Mouse (Mus musculus): Measurements from ENCODE around the gene Adar. TPM values are rescaled to one million over a fixed set of nuclear protein-coding genes. Genes with fewer than 3 reads are reported as not detected.
A peak's percentile ranks its signal among the peaks of the same experiment; 100 is the strongest.

The Adar gene
- polyA plus RNA-seq, 1 experiment from 2014 or later = 45.0 TPM

DNA sequence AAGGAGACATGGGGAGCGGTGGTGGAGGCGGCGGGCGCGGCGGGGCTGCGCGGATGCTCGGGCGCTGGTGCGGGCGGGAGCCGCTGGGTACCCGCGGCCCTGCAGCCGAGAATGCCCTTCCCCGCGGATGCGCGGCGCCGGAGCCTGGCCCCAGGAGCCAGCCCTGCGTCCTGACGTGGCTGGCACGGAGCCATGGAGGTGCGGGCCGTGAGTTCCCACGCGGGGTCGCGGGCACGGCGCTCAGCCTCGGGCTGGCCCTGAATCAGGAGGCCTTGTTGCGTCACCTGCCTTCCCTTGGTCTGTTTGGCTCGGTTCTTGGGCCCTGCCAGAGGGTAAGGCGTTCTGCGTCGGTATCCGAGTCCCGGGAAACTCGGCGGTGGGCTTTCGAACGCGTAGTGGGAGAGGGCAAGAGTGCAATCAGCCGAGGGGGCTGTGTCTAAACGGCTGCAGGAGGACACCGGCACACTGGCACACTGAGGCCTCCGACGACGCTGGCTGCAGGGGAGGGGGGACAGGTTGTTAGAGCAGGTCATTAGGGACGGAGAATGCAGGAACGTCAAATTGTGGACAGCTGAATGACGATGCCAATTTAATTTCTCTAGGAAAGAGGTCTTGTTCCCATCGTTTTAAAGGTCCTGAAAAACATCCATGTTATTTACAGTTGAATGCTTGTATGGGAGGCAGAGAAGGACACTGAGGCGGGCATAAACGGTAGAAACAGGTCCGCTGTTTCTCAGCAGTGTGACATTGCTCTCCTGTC lies 565 bp downstream of the Adar start:
- H3K79me2 ChIP-seq (ENCODE audit: inconsistent target) = peaks cover 36% of the 10 kb centered on the region; the same call in 1 of the 2 replicates
- H3K27ac ChIP-seq = no peak overlapping the region
- 7% methylated on average over 55 of the region's 59 CpGs for WGBS (ENCODE audit: missing documents)
- no peaks in the 10 kb centered on the region for H3K36me3 ChIP-seq (ENCODE audit: inconsistent target)
- H3K4me3 ChIP-seq (ENCODE audit: inconsistent target) = peak overlapping the region; percentile 45

DNA sequence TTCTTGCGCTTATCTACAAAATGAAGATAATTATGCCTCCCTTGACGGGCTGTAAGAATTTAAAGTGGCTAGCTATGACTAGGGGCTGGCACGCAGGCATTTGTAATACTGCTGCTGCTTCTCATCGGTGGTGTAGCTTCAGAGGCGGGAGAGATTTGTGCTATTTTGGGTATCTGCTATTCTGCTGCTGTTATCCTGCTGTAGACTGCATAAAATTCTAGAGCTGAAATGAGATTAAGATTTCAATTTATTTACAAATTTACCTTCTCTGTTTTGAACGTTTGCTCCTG lies 1.1 kb downstream of the Adar start:
- 92% methylated on average over 6 of the region's 6 CpGs for WGBS (ENCODE audit: missing documents)
- peaks cover 42% of the 10 kb centered on the region; the same call in 1 of the 2 replicates for H3K79me2 ChIP-seq (ENCODE audit: inconsistent target)
- H3K4me3 ChIP-seq (ENCODE audit: inconsistent target) = peak overlapping the region; percentile 45; the same call in 1 of the 2 replicates
- H3K27ac ChIP-seq = no peak overlapping the region
- H3K36me3 ChIP-seq (ENCODE audit: inconsistent target) = no peaks in the 10 kb centered on the region

DNA sequence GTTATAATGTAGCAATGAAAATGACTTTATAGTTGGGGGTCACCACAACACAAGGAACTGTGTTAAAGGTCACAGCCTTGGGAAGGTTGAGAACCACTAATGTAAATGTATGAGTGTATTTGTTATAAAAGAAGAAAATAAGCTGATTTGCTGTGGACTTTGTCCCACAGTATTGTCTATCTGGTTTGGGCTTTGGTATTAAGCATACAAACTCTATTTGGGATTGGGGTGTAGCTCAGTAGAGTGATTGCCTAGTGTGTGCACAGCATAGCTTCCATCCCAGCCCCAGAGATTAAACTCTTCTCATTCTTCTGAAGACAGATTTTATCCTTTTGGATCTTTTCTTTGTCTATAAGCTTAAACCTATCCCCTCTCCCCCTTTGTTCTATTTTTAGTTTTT lies 7.2 kb downstream of the Adar start:
- Histone ChIP-seq H3K4me3 (ENCODE audit: inconsistent target) (no peak overlapping the region), H3K36me3 (ENCODE audit: inconsistent target) (no peaks in the 10 kb centered on the region), H3K79me2 (ENCODE audit: inconsistent target) (peaks cover 58% of the 10 kb centered on the region; the same call in 1 of the 2 replicates), H3K27ac (no peak overlapping the region)

DNA sequence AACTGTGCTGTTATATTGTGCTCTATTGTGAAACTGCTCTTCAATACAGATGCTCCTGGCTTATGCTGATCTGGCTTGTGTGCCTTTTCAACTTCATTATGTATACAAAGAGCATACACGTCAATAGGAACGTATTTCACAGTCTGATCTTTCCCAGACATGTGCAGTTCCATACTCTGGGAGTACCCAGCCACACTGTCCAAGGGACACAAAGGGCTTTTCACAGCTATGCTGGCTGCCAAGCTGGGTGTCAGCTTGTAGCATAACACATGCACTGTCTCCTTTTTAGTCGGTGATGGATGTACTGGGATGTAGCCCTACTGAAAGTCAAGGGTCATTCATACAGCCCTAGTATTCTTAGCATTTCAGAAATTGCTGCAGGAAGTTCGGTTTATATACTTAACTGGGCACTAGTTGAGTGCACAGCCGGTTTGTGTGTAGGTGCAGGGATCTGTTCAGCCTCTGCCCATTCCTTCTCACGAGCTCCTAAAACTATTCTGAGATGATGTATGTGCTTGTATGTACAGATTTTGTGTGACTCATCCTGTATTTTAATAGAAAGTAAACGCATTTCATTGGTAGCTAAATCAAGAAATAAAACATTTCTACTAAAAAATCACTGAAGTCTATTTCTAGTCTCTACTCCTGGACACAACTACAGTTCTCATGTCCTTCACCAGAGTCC lies 8.7 kb downstream of the Adar start:
- Histone ChIP-seq H3K36me3 (ENCODE audit: inconsistent target) (no peaks in the 10 kb centered on the region), H3K27ac (no peak overlapping the region), H3K4me3 (ENCODE audit: inconsistent target) (no peak overlapping the region), H3K79me2 (ENCODE audit: inconsistent target) (peaks cover 51% of the 10 kb centered on the region; the same call in 1 of the 2 replicates)
- 91% methylated on average over 7 of the region's 7 CpGs for WGBS (ENCODE audit: missing documents)

DNA sequence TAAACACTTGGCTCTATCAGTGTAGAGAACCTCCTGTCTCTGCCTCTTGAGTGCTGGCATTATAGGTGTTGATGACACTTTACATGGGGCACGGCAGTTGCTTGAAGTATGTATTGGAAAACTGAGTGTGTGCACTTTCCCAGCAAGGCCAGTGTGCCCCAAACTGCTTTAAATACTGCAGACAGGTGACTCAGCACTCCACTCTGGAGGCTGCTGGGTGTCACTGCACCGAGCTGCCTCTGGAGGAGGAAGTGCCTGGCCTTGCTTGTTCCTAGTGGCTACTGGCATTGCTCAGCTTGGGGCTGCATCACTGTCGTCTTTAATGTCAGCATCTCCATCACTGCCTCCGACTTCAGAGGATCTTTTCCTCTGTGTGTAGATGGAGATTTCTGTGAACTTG lies 12.2 kb downstream of the Adar start:
- H3K4me3 ChIP-seq (ENCODE audit: inconsistent target) = no peak overlapping the region

DNA sequence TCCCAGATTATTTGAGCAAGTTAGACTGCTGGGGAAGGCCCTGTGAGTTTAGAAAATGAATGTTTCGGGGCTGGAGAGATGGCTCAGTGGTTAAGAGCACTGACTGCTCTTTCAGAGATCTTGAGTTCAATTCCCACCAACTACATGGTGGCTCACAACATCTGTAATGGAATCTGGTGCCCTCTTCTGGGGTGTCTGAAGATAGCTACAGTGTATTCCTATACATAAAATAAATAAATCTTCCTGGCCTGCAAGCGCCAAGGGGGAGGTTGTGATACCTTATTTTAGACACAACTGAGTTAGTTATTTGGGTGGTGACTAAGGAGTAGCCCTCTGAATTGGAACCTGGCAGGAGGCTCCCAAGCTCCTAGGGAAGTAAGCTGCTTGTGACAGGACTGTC lies 14.0 kb downstream of the Adar start:
- Histone ChIP-seq H3K36me3 (ENCODE audit: inconsistent target) (peaks cover 9% of the 10 kb centered on the region; the same call in 1 of the 2 replicates), H3K79me2 (ENCODE audit: inconsistent target) (peaks cover 58% of the 10 kb centered on the region), H3K27ac (no peak overlapping the region), H3K4me3 (ENCODE audit: inconsistent target) (no peak overlapping the region)
- WGBS (ENCODE audit: missing documents) = 92% methylated on average over 2 of the region's 2 CpGs

More for the DNA sequence above, 12.2 kb downstream of the Adar start:
- H3K27ac ChIP-seq = no peak overlapping the region
- H3K36me3 ChIP-seq (ENCODE audit: inconsistent target) = no peaks in the 10 kb centered on the region
- peaks cover 45% of the 10 kb centered on the region for H3K79me2 ChIP-seq (ENCODE audit: inconsistent target)
- 0% methylated on average over 4 of the region's 4 CpGs for WGBS (ENCODE audit: missing documents)

DNA sequence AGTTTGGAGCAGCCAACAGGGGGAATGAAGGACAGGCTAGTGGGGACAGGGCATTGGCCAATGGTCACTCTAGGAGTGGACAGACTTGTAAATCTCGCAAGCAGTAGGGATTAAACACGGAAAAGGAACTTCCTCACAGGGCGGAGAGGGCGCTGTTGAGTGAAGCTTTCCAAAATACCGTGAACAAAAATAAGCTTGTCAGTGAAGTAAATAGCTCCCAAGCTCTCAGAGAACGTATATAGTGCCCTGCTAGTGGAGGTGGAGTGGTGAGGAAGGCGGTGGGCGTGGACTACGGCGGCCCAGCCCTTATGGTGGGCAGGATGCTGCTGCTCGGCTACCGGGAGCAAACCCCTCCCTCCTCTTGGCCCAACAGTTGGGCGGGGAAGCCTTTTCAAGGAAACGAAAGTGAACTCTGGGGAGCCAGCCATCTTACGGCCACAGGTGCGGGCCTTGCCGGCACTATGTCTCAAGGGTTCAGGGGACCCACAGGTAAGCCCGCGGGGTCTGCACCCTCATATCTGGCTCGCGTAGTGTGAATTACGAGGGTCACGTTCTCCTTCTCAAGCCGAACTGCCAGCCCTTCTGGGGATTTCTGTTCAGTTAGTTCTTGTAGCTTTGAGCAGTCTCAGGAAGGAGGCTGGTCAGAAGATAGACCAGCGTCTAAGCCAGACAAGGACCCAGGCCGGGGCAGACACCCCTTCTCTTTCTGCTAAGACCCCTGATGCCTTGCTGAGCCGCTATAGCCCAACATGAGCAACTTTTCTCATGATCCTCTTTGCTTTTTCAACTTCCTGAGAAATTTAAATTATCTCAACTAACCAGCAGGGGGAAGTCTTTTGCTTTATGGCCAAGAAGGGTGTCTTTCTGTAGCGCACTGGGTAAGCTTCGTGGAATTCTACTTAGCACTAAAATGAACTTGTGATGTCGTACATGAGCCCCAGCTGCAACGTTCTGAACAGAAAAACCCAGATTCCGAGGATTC lies 15.8 kb downstream of the Adar start:
- Histone ChIP-seq H3K36me3 (ENCODE audit: inconsistent target) (peaks cover 25% of the 10 kb centered on the region), H3K27ac (peak overlapping the region; percentile 97), H3K4me3 (ENCODE audit: inconsistent target) (peak overlapping the region; percentile 96), H3K79me2 (ENCODE audit: inconsistent target) (peaks cover 67% of the 10 kb centered on the region)
- WGBS (ENCODE audit: missing documents) = under 1% methylated on average over 32 of the region's 32 CpGs

DNA sequence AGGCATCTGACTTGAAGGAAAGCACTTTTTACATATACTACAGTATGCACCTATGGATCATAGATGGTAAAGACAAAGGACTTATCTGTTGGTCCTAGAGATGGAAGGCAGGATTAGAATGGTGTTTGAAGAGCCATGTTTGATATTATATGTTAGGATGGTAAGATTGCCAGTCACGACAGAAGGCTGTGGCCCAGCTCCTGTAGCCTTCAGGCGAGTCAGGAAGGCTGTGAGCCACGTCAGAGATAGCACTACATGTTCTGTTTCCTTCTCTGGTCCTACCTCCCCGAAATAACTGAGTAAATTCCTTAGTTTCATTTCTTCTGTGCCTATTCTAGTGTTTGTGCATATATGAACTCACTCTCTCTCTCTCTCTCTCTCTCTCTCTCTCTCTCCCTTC lies 17.3 kb downstream of the Adar start:
- 37% methylated on average over 4 of the region's 4 CpGs for WGBS (ENCODE audit: missing documents)
- H3K4me3 ChIP-seq (ENCODE audit: inconsistent target) = peak overlapping the region; percentile 96
- H3K27ac ChIP-seq = peak overlapping the region; percentile 97
- peaks cover 39% of the 10 kb centered on the region for H3K36me3 ChIP-seq (ENCODE audit: inconsistent target)
- H3K79me2 ChIP-seq (ENCODE audit: inconsistent target) = peaks cover 82% of the 10 kb centered on the region

DNA sequence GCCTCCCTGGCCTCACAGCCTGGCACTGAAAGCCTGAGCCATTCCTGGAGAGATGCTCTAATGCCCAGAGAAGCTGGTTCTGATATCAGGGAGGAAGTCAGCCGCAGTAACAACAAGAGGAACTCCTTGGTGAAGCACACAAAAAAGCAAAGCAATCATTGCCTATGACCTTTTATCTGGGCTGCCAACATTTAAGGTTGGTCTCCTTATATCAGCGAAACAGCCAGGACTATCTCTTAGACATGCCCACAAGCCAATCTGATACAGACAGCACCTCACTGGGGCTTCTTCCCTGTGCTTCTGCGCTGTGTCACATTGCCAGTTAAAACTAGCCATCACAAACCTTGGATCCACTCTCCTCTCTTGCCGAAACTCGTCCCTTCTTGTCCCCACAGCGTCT lies 23.7 kb downstream of the Adar start:
- Histone ChIP-seq H3K4me3 (ENCODE audit: inconsistent target) (no peak overlapping the region), H3K27ac (no peak overlapping the region), H3K79me2 (ENCODE audit: inconsistent target) (peaks cover 79% of the 10 kb centered on the region), H3K36me3 (ENCODE audit: inconsistent target) (peaks cover 95% of the 10 kb centered on the region)
- WGBS (ENCODE audit: missing documents) = 97% methylated on average over 6 of the region's 6 CpGs

DNA sequence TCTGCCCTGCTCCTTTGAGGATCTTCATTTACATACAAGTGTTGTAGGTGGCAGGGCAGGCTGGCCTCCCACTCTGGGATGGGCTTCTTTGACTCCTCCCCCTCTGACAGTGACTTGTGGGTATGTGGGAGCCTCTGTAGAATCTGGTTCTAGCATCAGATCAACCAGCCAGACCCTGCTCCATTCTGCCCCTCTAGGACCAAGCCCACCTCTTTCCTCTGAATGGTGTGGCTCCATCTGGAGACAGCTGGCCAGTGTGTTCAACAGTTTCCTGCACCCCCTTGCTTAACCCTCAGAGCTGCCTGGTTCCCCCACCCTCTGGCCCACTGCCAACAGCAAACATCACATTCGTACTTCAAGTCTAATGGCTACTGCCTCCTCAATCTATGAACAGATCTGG lies 37.5 kb downstream of the Adar start:
- H3K4me3 ChIP-seq (ENCODE audit: inconsistent target) = no peak overlapping the region
- no peak overlapping the region for H3K27ac ChIP-seq
- H3K36me3 ChIP-seq (ENCODE audit: inconsistent target) = peaks cover 40% of the 10 kb centered on the region
- H3K79me2 ChIP-seq (ENCODE audit: inconsistent target) = no peaks in the 10 kb centered on the region
- 30% methylated on average over 1 of the region's 1 CpGs for WGBS (ENCODE audit: missing documents)

DNA sequence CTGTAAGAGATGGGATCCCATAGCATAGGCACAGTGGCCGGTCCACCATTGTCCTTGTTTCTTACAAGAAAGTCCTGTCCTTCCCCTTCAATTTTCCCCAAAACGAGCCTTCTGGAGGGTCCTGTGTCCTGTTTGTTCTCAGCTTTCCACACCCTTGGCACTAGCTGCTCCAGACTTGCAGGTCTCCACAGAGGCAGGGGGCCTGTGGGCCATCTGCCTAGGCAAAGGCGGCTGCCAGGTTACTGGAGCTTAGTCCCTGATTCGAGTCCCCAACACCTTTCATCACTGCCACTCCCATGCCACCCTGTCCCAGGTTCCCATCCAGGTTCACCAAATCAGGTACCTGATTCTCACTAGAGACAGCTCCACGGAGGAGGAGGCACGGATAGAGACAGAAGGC lies 40.5 kb downstream of the Adar start:
- Histone ChIP-seq H3K79me2 (ENCODE audit: inconsistent target) (no peaks in the 10 kb centered on the region), H3K36me3 (ENCODE audit: inconsistent target) (peaks cover 12% of the 10 kb centered on the region), H3K4me3 (ENCODE audit: inconsistent target) (no peak overlapping the region), H3K27ac (no peak overlapping the region)
- WGBS (ENCODE audit: missing documents) = 87% methylated on average over 5 of the region's 6 CpGs

DNA sequence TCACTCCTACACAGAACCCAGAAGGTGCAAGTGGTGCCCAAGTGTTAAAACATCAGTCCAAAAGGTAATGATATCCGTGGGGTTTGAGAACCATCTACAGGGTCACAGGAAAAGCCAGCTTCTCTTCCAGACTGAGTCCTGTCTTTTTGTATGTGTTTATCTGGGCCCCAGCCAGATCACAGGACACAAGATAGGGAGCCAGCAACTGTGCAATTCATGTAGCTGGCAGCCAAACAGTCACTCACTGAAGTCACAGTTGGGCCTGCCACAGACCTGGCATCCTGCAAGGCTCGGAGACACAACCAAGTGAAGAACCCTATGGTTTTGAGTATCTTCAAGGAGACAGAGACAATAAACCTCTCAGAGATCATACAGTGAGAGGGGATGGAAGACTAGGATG lies 43.0 kb downstream of the Adar start:
- H3K4me3 ChIP-seq (ENCODE audit: inconsistent target) = no peak overlapping the region
- no peak overlapping the region for H3K27ac ChIP-seq
- WGBS (ENCODE audit: missing documents) = 88% methylated on average over 2 of the region's 2 CpGs
- H3K36me3 ChIP-seq (ENCODE audit: inconsistent target) = no peaks in the 10 kb centered on the region
- H3K79me2 ChIP-seq (ENCODE audit: inconsistent target) = no peaks in the 10 kb centered on the region

DNA sequence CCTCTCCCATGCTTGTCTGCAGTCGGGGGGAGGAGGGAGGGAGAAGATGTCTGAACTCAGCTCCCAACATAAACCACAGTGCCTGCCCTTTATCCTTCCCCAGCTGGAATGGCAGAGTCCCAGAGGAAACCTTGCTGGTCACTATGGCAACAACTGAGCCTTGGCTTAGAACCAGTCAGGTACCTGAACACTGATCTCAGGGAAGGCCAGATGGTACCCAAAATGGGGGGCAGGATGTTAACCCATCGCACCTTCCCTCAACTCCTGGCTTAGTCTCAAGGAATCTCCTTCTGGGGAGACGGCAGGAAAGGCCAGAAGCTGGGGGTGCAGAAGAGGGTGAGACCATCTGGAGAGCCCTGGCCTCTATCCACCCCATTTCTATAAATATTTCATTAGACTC lies 45.0 kb downstream of the Adar start:
- no peaks in the 10 kb centered on the region for H3K79me2 ChIP-seq (ENCODE audit: inconsistent target)
- H3K27ac ChIP-seq = no peak overlapping the region
- no peak overlapping the region for H3K4me3 ChIP-seq (ENCODE audit: inconsistent target)
- no peaks in the 10 kb centered on the region for H3K36me3 ChIP-seq (ENCODE audit: inconsistent target)
- 78% methylated on average over 3 of the region's 3 CpGs for WGBS (ENCODE audit: missing documents)

DNA sequence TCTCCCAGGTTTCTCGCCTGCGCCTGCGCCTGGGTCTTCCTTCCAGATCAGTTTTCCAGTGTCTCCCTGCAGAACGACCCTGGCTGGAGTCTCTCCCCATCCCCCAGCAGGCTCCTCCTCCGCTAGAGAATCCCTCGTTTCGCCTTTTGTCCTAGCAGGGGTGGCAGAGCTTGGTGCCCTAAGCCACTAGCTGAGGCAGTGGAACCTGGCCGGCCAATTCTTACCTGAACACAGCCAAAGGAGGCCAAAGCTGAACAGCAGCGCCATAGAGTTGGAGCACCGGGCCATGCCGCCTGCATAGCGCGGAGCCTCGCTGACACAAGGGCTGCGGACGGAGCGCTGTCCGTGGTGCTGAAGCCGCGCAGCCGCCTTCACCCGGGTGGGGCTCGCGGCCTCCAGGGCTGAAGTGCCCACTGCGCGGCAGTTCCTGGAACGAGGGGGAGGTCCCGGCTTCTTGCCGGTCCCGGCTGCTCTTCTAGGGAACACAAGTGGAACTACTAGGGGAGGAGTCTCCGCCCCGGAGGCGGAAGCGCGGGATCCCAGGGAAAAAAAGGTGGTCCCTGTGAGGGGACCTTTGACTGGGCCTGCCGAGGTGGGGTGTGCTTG lies 49.4 kb downstream of the Adar start, which contains the start of gene Chrnb2:
Chrnb2 (minus strand) TSS at position 514 of the 606 bp plus-strand sequence.
- H3K27ac ChIP-seq = no peak within 1 kb of the TSS
- H3K4me3 ChIP-seq (ENCODE audit: inconsistent target) = no peak within 1 kb of the TSS
- no peaks in the 10 kb centered on the region for H3K36me3 ChIP-seq (ENCODE audit: inconsistent target)
- H3K79me2 ChIP-seq (ENCODE audit: inconsistent target) = no peaks in the 10 kb centered on the region
- 2% methylated on average over 34 of the region's 36 CpGs for WGBS (ENCODE audit: missing documents)

All from macrophage (primary cell).